ENCODE assay signal across 11 mouse cellular contexts in genomic region chr1:112785135-112785681, GRCm38 (mm10).
"Had no signal": no experiment of that assay in that cellular context is flagged by ENCODE, and none has a peak within 500 bp of the region (broad histone marks: within the 10 kb centered on the region; RNA-seq: fewer than 3 reads in every experiment).

No protein-coding gene starts in this region.

- DNase-seq: kidney, adult 11 months; kidney, adult 8-10 months; kidney, postnatal 25 days; liver; lung, adult 18-20 months; lung, postnatal 10 days; lung, postnatal 36 days; thymus, postnatal 25 days had no signal

- ATAC-seq: intestine, embryonic 15.5 days; liver, embryonic 12.5 days; midbrain, embryonic 16.5 days had no signal
